Mouse (Mus musculus): ENCODE data around the gene Cisd2.
A peak's percentile ranks its signal among the peaks of the same experiment; 100 is the strongest.

Cisd2 gene

GRCm38 (mm10) chr3:135409219-135409618 lies 14.5 kb downstream of the Cisd2 start:
- DNase-seq, result no peak

- no peak for DNase-seq
Measured at GRCm38 (mm10) chr3:135407351-135407750, 16.4 kb downstream of the Cisd2 start.

- DNase-seq, result no peak
Measured at GRCm38 (mm10) chr3:135404599-135404998, 19.1 kb downstream of the Cisd2 start.

GRCm38 (mm10) chr3:135403856-135404255 lies 19.9 kb downstream of the Cisd2 start:
- no peak for DNase-seq

- no peak for DNase-seq
Measured at GRCm38 (mm10) chr3:135403211-135403610, 20.5 kb downstream of the Cisd2 start.

GRCm38 (mm10) chr3:135402201-135402658 lies 21.5 kb downstream of the Cisd2 start:
- DNase-seq, result peak; percentile 92

GRCm38 (mm10) chr3:135397112-135397511 lies 26.6 kb downstream of the Cisd2 start:
- DNase-seq, result no peak

- no peak for DNase-seq
Measured at GRCm38 (mm10) chr3:135396081-135396480, 27.6 kb downstream of the Cisd2 start.

- no peak for DNase-seq
Measured at GRCm38 (mm10) chr3:135395085-135395484, 28.6 kb downstream of the Cisd2 start.

GRCm38 (mm10) chr3:135393186-135393585 lies 30.5 kb downstream of the Cisd2 start:
- DNase-seq, result no peak

- DNase-seq, result no peak
Measured at GRCm38 (mm10) chr3:135379868-135380267, 43.9 kb downstream of the Cisd2 start.

GRCm38 (mm10) chr3:135377445-135377844 lies 46.3 kb downstream of the Cisd2 start:
- no peak for DNase-seq

GRCm38 (mm10) chr3:135375836-135376235 lies 47.9 kb downstream of the Cisd2 start:
- DNase-seq, result no peak

GRCm38 (mm10) chr3:135357394-135357793 lies 66.3 kb downstream of the Cisd2 start:
- no peak for DNase-seq
